Mouse (Mus musculus) heart, postnatal 36 days (tissue): Measurements from ENCODE around the gene Phka1. TPM values are rescaled to one million over a fixed set of nuclear protein-coding genes. Genes with fewer than 3 reads are reported as not detected.
A peak's percentile ranks its signal among the peaks of the same experiment; 100 is the strongest.

Source experiments
- DNase-seq, 2 experiments: peaks; one replicate each; pipeline ENCODE4 v3.0.0; 2021 to 2022
- intact Hi-C: fragments of 180-260 bp; cut with DNase I; formaldehyde crosslinking; loops from one replicate; pipeline ENCODE4 v1.15.1; 2025
- total RNA-seq, 2 experiments: library from RNA; stranded (reverse); gene quantifications; 2 replicates each; pipeline ENCODE4 v1.2.3; 2021

Phka1 gene
- total RNA-seq, 2 experiments from 2014 or later = 29.2 to 38.2 TPM

DNA sequence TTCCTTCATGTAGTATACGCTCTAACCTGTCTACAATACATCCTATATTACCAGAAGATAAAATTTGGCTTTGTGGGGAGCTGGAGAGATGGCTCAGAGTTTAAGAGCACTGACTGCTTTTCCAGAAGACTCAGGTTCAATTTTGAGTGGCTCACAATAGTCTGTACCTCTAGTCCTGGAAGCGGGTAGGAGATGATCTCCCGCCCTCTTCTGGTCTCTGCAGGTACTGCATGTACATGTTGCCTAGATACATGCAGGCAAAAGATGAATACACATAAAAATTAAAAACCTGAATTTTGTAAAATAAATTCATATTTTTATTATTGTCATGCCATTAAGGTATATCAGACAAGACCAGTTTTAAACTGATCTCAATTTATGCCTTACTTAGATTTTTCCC lies 167.3 kb downstream of the Phka1 start:
- intact Hi-C loops = loop anchor here (10.0 kb wide), 1 partner anchor 222 kb away; the partner anchor contains the start of gene Cited1

DNA sequence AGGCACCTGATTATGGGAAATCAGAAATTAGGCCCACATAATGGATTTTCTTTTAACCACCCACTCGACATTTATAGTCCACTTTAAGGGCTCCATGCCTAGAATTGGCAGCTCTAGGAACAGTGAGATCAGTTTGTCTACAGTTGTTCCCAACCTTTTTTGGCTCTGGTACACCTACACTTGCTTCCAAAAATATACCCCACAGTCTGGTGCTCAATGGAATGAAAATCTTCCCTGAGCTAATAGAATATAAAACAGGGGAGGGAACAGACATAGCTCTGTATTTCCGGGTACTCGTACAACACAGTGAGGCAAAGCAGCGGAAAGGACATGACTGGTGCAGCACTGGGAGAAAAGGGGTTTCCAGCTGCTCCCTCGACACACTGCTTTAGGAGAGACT lies 168.5 kb downstream of the Phka1 start:
- no peak for DNase-seq
- intact Hi-C loops = loop anchor here (10.0 kb wide), 1 partner anchor 221 kb away; the partner anchor contains the start of gene Cited1

More for the DNA sequence above, 167.3 kb downstream of the Phka1 start:
- DNase-seq = peak; percentile 66 to 70

Other genes with a start within 250 kb of the Phka1 start
- gene Hdac8, start 138.9 kb downstream of the Phka1 start, total RNA-seq = 1 to 10 TPM; 4.7 to 5.3 TPM
- not detected for gene Gm3880, start 42.7 kb upstream of the Phka1 start, total RNA-seq
- not detected for gene Gm9112, start 63.4 kb upstream of the Phka1 start, total RNA-seq
- not detected for gene Dmrtc1b, start 63.6 kb upstream of the Phka1 start, total RNA-seq
- gene Dmrtc1c1, start 158.7 kb upstream of the Phka1 start, total RNA-seq = not detected
- not detected for gene Dmrtc1c2, start 210.4 kb upstream of the Phka1 start, total RNA-seq
- not detected for gene 1700031F05Rik, start 223.7 kb upstream of the Phka1 start, total RNA-seq